Mouse (Mus musculus): ENCODE data around the gene Fam129a.
A peak's percentile ranks its signal among the peaks of the same experiment; 100 is the strongest.

Fam129a gene

GRCm38 (mm10) chr1:151754028-151754489 lies 183.1 kb downstream of the Fam129a start:
- no peak for DNase-seq

GRCm38 (mm10) chr1:151754881-151755659 lies 184.1 kb downstream of the Fam129a start, which contains the start of gene Edem3:
Edem3 (plus strand) TSS chr1:151755371.
- peak; percentile 96 for DNase-seq

GRCm38 (mm10) chr1:151755660-151756424 lies 184.9 kb downstream of the Fam129a start:
- DNase-seq = no peak

GRCm38 (mm10) chr1:151756425-151756728 lies 185.4 kb downstream of the Fam129a start:
- no peak for DNase-seq

- DNase-seq = no peak
These were observed 187.3 kb downstream of the Fam129a start for GRCm38 (mm10) chr1:151758301-151758700.

GRCm38 (mm10) chr1:151758991-151759390 lies 188.0 kb downstream of the Fam129a start:
- no peak for DNase-seq

GRCm38 (mm10) chr1:151764236-151764635 lies 193.2 kb downstream of the Fam129a start:
- no peak for DNase-seq

GRCm38 (mm10) chr1:151766166-151766565 lies 195.2 kb downstream of the Fam129a start:
- DNase-seq = no peak

GRCm38 (mm10) chr1:151766976-151767654 lies 196.1 kb downstream of the Fam129a start:
- no peak for DNase-seq

GRCm38 (mm10) chr1:151769200-151769913 lies 198.4 kb downstream of the Fam129a start:
- no peak for DNase-seq
